Mouse (Mus musculus) midbrain, embryonic 13.5 days (tissue): ENCODE measurements around the gene Crybg1. TPM values are rescaled to one million over a fixed set of nuclear protein-coding genes. Genes with fewer than 3 reads are reported as not detected.
"Not testable (repeated sequence)": the region's sequence is repeated elsewhere in the genome, so short reads cannot be mapped to it uniquely, and the experiment has no call there.

Experiments used
- ATAC-seq: fragments of 200-750 bp; cut with Nextera tagmentation; 2 replicates; pipeline ENCODE4 v1.8.0; 2017; ENCODE audit warnings: mild to moderate bottlenecking, moderate TSS enrichment, moderate library complexity
- H3K27ac ChIP-seq: fragments of 300-500 bp; sonication (generic); 2 replicates; pipeline ENCODE4 v1.5.1; 2015; ENCODE audit warnings: inconsistent platforms, mild to moderate bottlenecking, moderate library complexity
- H3K27me3 ChIP-seq: fragments of 300-500 bp; sonication (generic); 2 replicates; pipeline ENCODE4 v1.6.1; 2015; ENCODE audit warnings: mild to moderate bottlenecking, inconsistent platforms
- H3K36me3 ChIP-seq: fragments of 300-500 bp; sonication (generic); 2 replicates; pipeline ENCODE4 v1.6.1; 2015; ENCODE audit warnings: mild to moderate bottlenecking, inconsistent platforms
- H3K4me1 ChIP-seq: fragments of 300-500 bp; sonication (generic); replicated peaks from 2 replicates; pipeline ENCODE4 v1.6.1; 2015; ENCODE audit warnings: inconsistent platforms
- H3K4me2 ChIP-seq: fragments of 300-500 bp; sonication (generic); replicated peaks from 2 replicates; pipeline ENCODE4 v1.6.1; 2015; ENCODE audit warnings: moderate library complexity, mild to moderate bottlenecking, inconsistent platforms
- H3K4me3 ChIP-seq: fragments of 300-500 bp; sonication (generic); replicated peaks from 2 replicates; pipeline ENCODE4 v1.5.1; 2015; ENCODE audit warnings: mild to moderate bottlenecking, inconsistent platforms
- H3K9ac ChIP-seq: fragments of 300-500 bp; sonication (generic); replicated peaks from 2 replicates; pipeline ENCODE4 v1.6.1; 2015; ENCODE audit warnings: mild to moderate bottlenecking, inconsistent platforms
- H3K9me3 ChIP-seq: fragments of 300-500 bp; sonication (generic); 2 replicates; pipeline ENCODE4 v1.6.1; 2016; ENCODE audit warnings: mild to moderate bottlenecking, inconsistent platforms
- WGBS: fragments of 180-500 bp; shearing (Covaris S2); methylation state at CpG from one replicate; pipeline ENCODE4 v1.1.7; 2015; 5-methylcytosine and 5-hydroxymethylcytosine counted together
- polyA plus RNA-seq: library from polyadenylated mRNA; unstranded; fragments of >200 nt; fragmentation: Nextera tagmentation; extraction: Ambion mirVana; gene quantifications from 2 replicates; pipeline ENCODE4 v1.2.1, GENCODE M21; 2015

Crybg1 gene
- polyA plus RNA-seq, 1 experiment from 2014 or later = 0.34 TPM

DNA sequence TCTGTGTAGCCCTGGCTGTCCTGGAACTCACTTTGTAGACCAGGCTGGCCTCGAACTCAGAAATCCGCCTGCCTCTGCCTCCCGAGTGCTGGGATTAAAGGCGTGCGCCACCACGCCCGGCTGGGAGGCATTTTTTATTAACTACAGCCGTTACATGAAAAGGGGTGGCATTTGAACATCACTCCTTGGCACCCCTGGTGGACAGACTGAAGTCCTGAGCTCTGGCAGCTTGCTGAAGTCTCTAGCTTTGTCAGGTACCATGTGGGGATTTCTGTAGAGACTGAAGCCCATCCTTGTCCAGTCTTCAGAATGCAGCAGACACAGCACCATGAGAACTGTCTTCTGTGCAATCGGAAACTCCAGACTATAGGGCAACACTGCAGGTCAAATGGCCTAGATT is 222.9 kb downstream of the Crybg1 start:
- 90% methylated on average over 9 of the region's 9 CpGs for WGBS
- not testable (repeated sequence) for H3K4me3 ChIP-seq, H3K27ac ChIP-seq, H3K27me3 ChIP-seq, ATAC-seq, H3K4me1 ChIP-seq, H3K9me3 ChIP-seq, H3K9ac ChIP-seq, H3K4me2 ChIP-seq
- peaks cover 27% of the 10 kb centered on the region for H3K36me3 ChIP-seq

GRCm38 (mm10) chr10:43923096-43923495 is 225.6 kb downstream of the Crybg1 start:
- 95% methylated on average over 3 of the region's 3 CpGs for WGBS
- H3K27me3 ChIP-seq = no peaks in the 10 kb centered on the region
- H3K4me3 ChIP-seq = no peak overlapping the region
- 0 out of 2 replicates have a peak, but pooled peaks cover 3% of the 10 kb centered on the region for H3K4me1 ChIP-seq
- no peak for ATAC-seq
- peaks cover 6% of the 10 kb centered on the region for H3K36me3 ChIP-seq
- H3K27ac ChIP-seq = no peak overlapping the region
- no peaks in the 10 kb centered on the region for H3K9me3 ChIP-seq
- H3K9ac ChIP-seq = no peak overlapping the region
- H3K4me2 ChIP-seq = no peak overlapping the region

- ATAC-seq = peak; percentile 69
- WGBS = 40% methylated on average over 17 of the region's 17 CpGs
- no peak overlapping the region for H3K4me3 ChIP-seq
- H3K36me3 ChIP-seq = peaks cover 6% of the 10 kb centered on the region
- no peak overlapping the region for H3K4me2 ChIP-seq
- no peak overlapping the region for H3K27ac ChIP-seq
- H3K27me3 ChIP-seq = no peaks in the 10 kb centered on the region
- H3K9ac ChIP-seq = no peak overlapping the region
- H3K9me3 ChIP-seq = no peaks in the 10 kb centered on the region
- H3K4me1 ChIP-seq = 0 out of 2 replicates have a peak, but pooled peaks cover 3% of the 10 kb centered on the region
These were observed 229.7 kb downstream of the Crybg1 start for GRCm38 (mm10) chr10:43918696-43919608.

GRCm38 (mm10) chr10:43916737-43917136 is 231.9 kb downstream of the Crybg1 start:
- ATAC-seq = no peak
- no peak overlapping the region for H3K4me2 ChIP-seq
- 0 out of 2 replicates have a peak, but pooled peaks cover 3% of the 10 kb centered on the region for H3K4me1 ChIP-seq
- 90% methylated on average over 2 of the region's 2 CpGs for WGBS
- no peak overlapping the region for H3K9ac ChIP-seq
- H3K9me3 ChIP-seq = no peaks in the 10 kb centered on the region
- H3K4me3 ChIP-seq = no peak overlapping the region
- H3K27me3 ChIP-seq = no peaks in the 10 kb centered on the region
- no peaks in the 10 kb centered on the region; the same call in 1 of the 2 replicates for H3K36me3 ChIP-seq
- no peak overlapping the region for H3K27ac ChIP-seq

- 0 out of 2 replicates have a peak, but pooled peaks cover 3% of the 10 kb centered on the region for H3K4me1 ChIP-seq
These were observed 232.5 kb downstream of the Crybg1 start for GRCm38 (mm10) chr10:43916181-43916580.

GRCm38 (mm10) chr10:43912236-43912635 is 236.4 kb downstream of the Crybg1 start:
- Histone ChIP-seq H3K27me3 (no peaks in the 10 kb centered on the region), H3K36me3 (peaks cover 16% of the 10 kb centered on the region; the same call in 1 of the 2 replicates), H3K4me2 (no peak overlapping the region), H3K4me1 (no peaks in the 10 kb centered on the region), H3K9ac (no peak overlapping the region), H3K4me3 (no peak overlapping the region), H3K27ac (no peak overlapping the region), H3K9me3 (no peaks in the 10 kb centered on the region)
- ATAC-seq = no peak
- 84% methylated on average over 3 of the region's 3 CpGs for WGBS

More at GRCm38 (mm10) chr10:43916181-43916580, 232.5 kb downstream of the Crybg1 start:
- 83% methylated on average over 12 of the region's 12 CpGs for WGBS
- Histone ChIP-seq H3K27ac (no peak overlapping the region), H3K4me2 (no peak overlapping the region), H3K9ac (no peak overlapping the region), H3K27me3 (no peaks in the 10 kb centered on the region), H3K4me3 (no peak overlapping the region), H3K9me3 (no peaks in the 10 kb centered on the region), H3K36me3 (peaks cover 3% of the 10 kb centered on the region)
- no peak for ATAC-seq

DNA sequence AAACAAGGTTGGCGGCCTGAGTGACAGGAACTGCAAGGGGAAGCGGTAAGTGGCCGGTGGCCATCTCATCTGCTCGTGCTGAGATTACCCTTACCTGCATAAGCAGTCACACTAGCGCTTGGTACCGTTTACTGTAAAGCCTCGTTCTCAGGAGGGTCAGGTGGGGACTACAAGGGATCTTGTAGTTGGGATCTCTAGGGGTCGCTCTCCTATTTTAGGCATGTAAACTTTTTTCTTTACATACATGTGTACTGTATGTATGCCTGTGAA is 237.8 kb downstream of the Crybg1 start:
- Histone ChIP-seq H3K9ac (no peak overlapping the region), H3K27ac (no peak overlapping the region), H3K27me3 (no peaks in the 10 kb centered on the region), H3K4me3 (no peak overlapping the region), H3K4me2 (no peak overlapping the region), H3K9me3 (no peaks in the 10 kb centered on the region), H3K4me1 (no peaks in the 10 kb centered on the region), H3K36me3 (peaks cover 16% of the 10 kb centered on the region; the same call in 1 of the 2 replicates)
- ATAC-seq = no peak
- WGBS = 97% methylated on average over 8 of the region's 8 CpGs

GRCm38 (mm10) chr10:43910032-43910872 is 238.4 kb downstream of the Crybg1 start:
- ATAC-seq = no peak
- no peak overlapping the region for H3K4me2 ChIP-seq
- H3K36me3 ChIP-seq = peaks cover 16% of the 10 kb centered on the region; the same call in 1 of the 2 replicates
- no peaks in the 10 kb centered on the region for H3K4me1 ChIP-seq
- H3K27me3 ChIP-seq = no peaks in the 10 kb centered on the region
- H3K27ac ChIP-seq = no peak overlapping the region
- 92% methylated on average over 12 of the region's 12 CpGs for WGBS
- H3K4me3 ChIP-seq = no peak overlapping the region
- no peaks in the 10 kb centered on the region for H3K9me3 ChIP-seq
- no peak overlapping the region for H3K9ac ChIP-seq

DNA sequence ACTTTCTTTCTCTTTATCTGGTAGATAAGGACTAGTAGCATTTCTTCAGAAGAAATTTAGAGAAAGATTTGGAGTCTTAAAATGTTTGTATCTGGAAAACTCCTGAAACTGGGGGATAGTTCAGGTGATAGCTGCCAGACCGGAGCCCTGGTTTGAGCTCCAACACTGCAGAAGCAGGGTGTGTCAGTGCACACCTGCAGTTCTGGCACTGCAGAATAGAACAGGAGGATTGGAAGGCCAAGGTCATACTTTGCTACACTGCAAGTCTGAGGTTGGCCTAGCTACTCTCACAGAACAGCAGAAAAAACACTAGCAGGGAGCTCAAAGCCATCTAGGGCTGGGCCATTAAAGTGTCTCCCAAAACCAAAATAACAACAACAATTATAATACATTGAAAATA is 244.1 kb downstream of the Crybg1 start:
- Histone ChIP-seq H3K36me3 (no peaks in the 10 kb centered on the region), H3K9ac (no peak overlapping the region), H3K27me3 (no peaks in the 10 kb centered on the region), H3K4me1 (peaks cover 15% of the 10 kb centered on the region), H3K4me3 (no peak overlapping the region), H3K4me2 (no peak overlapping the region), H3K27ac (no peak overlapping the region), H3K9me3 (no peaks in the 10 kb centered on the region)
- ATAC-seq = no peak
- 94% methylated on average over 1 of the region's 1 CpGs for WGBS

DNA sequence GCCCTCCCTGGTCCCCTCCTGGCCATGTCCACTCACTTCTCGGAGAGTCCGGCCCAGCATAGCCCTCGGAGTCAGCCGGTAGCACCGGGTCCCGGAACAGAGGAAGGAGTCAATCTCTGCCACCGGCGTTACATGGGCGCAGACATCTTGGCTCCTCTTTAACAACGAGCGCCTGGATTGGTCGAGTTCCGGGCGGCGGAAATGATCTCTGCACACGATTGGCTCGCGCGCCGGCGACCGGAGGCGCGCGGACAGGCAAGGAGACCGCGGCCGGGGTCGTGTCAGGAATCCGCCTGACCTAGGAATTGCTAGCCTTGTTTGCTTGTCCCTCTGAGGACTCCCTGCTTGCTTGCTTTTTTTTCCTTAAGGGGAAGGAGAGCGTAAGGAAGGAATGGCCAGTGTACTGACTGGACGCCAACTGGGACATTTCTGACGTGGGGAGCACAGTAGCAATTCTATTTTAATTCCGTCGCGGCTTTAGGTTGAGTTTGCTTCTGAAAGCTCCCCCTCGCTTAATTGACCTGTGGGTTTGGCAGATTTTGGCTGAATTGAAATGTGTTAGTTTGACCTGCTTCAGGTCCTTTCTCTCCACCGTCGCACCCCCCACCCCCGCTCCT is 247.0 kb downstream of the Crybg1 start, which contains the start of the genes Qrsl1 and Rtn4ip1:
Gene Qrsl1, minus strand, starts transcription at position 168 of the 617 bp plus-strand sequence.
Gene Rtn4ip1, plus strand, starts transcription at position 230 of the 617 bp plus-strand sequence.
- Histone ChIP-seq H3K27me3 (no peaks in the 10 kb centered on the region), H3K4me3 (peak within 1 kb of the TSS; percentile 76), H3K4me1 (peaks cover 15% of the 10 kb centered on the region), H3K9ac (peak within 1 kb of the TSS; percentile 76), H3K4me2 (peak within 1 kb of the TSS; percentile 82), H3K27ac (peak within 1 kb of the TSS; percentile 67), H3K9me3 (no peaks in the 10 kb centered on the region), H3K36me3 (no peaks in the 10 kb centered on the region)
- under 1% methylated on average over 40 of the region's 40 CpGs for WGBS
- peak; percentile 98 for ATAC-seq

- Histone ChIP-seq H3K9ac (peak overlapping the region; percentile 76), H3K27me3 (no peaks in the 10 kb centered on the region), H3K9me3 (no peaks in the 10 kb centered on the region), H3K4me1 (peaks cover 15% of the 10 kb centered on the region), H3K36me3 (no peaks in the 10 kb centered on the region; the same call in 1 of the 2 replicates), H3K27ac (no peak overlapping the region), H3K4me3 (peak overlapping the region; percentile 76), H3K4me2 (peak overlapping the region; percentile 82)
- peak; percentile 74 for ATAC-seq
- WGBS = 9% methylated on average over 30 of the region's 30 CpGs
These were observed 247.6 kb downstream of the Crybg1 start for GRCm38 (mm10) chr10:43900883-43901570.
